Mouse (Mus musculus): ENCODE measurements around the gene Yipf3. TPM values are rescaled to one million over a fixed set of nuclear protein-coding genes. Genes with fewer than 3 reads are reported as not detected.
A peak's percentile ranks its signal among the peaks of the same experiment; 100 is the strongest.

The Yipf3 gene
- polyA plus RNA-seq, 1 experiment from 2014 or later: 87.2 TPM

- WGBS: 74% methylated on average over 6 of the region's 6 CpGs
- no peaks in the 10 kb centered on the region for H3K27me3 ChIP-seq (ENCODE audit: control insufficient read depth, insufficient read depth, low read depth, low read length)
Observed at GRCm38 (mm10) chr17:46285407-46285806, 37.5 kb downstream of the Yipf3 start.

GRCm38 (mm10) chr17:46287678-46288095 lies 39.8 kb downstream of the Yipf3 start:
- H3K4me1 ChIP-seq (ENCODE audit: control insufficient read depth, insufficient read depth, low read length): peaks cover 6% of the 10 kb centered on the region
- H3K9me3 ChIP-seq (replicated peaks; ENCODE audit: control insufficient read depth, low read length, poor library complexity, severe bottlenecking): no peaks in the 10 kb centered on the region
- ATAC-seq: no peak
- no peak overlapping the region for H3K27ac ChIP-seq (ENCODE audit: low read length)
- no peaks in the 10 kb centered on the region for H3K36me3 ChIP-seq (ENCODE audit: control insufficient read depth, insufficient read depth, low read length)
- WGBS: 40% methylated on average over 9 of the region's 11 CpGs
- no peak overlapping the region for H3K4me3 ChIP-seq (ENCODE audit: low read depth, low read length)
- no peak overlapping the region for H3K4me2 ChIP-seq (ENCODE audit: low read length)
- H3K27me3 ChIP-seq (ENCODE audit: control insufficient read depth, insufficient read depth, low read depth, low read length): no peaks in the 10 kb centered on the region
- 0 out of 2 replicates have a peak overlapping the region, but pooled peaks have one; percentile 10 for H3K9ac ChIP-seq (ENCODE audit: low read depth, low read length)

More at GRCm38 (mm10) chr17:46285407-46285806, 37.5 kb downstream of the Yipf3 start:
- H3K4me2 ChIP-seq (ENCODE audit: low read length): no peak overlapping the region
- no peak overlapping the region for H3K4me3 ChIP-seq (ENCODE audit: low read depth, low read length)
- peaks cover 15% of the 10 kb centered on the region for H3K4me1 ChIP-seq (ENCODE audit: control insufficient read depth, insufficient read depth, low read length)
- no peak overlapping the region for H3K9ac ChIP-seq (ENCODE audit: low read depth, low read length)
- H3K36me3 ChIP-seq (ENCODE audit: control insufficient read depth, insufficient read depth, low read length): no peaks in the 10 kb centered on the region
- no peak for ATAC-seq
- no peaks in the 10 kb centered on the region for H3K9me3 ChIP-seq (replicated peaks; ENCODE audit: control insufficient read depth, low read length, poor library complexity, severe bottlenecking)
- no peak overlapping the region for H3K27ac ChIP-seq (ENCODE audit: low read length)

GRCm38 (mm10) chr17:46296601-46297000 lies 48.7 kb downstream of the Yipf3 start:
- Histone ChIP-seq H3K4me3 (ENCODE audit: low read depth, low read length) (peak overlapping the region; percentile 89), H3K4me2 (ENCODE audit: low read length) (peak overlapping the region; percentile 91), H3K27me3 (ENCODE audit: control insufficient read depth, insufficient read depth, low read depth, low read length) (peaks cover 16% of the 10 kb centered on the region), H3K36me3 (ENCODE audit: control insufficient read depth, insufficient read depth, low read length) (no peaks in the 10 kb centered on the region), H3K9ac (ENCODE audit: low read depth, low read length) (peak overlapping the region; percentile 94), H3K27ac (ENCODE audit: low read length) (peak overlapping the region; percentile 87), H3K9me3 (replicated peaks; ENCODE audit: control insufficient read depth, low read length, poor library complexity, severe bottlenecking) (no peaks in the 10 kb centered on the region), H3K4me1 (ENCODE audit: control insufficient read depth, insufficient read depth, low read length) (peaks cover 10% of the 10 kb centered on the region)
- 42% methylated on average over 6 of the region's 6 CpGs for WGBS
- no peak for ATAC-seq

DNA sequence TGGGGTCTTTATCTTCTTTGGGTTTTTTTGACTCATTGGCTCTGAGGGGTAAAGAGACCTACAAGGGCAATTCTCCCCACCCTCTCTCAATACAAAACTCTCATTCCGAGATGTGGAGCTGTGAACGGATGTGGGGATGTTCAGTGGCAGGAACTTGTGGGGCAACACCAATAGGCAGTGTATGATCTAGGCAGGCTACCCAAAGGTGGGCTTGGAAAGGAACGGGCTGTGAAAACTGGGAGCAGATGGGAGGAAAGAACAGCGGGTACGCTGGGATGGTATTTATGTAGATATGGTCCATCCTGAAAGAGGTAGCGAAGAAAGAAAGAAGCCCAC lies 49.1 kb downstream of the Yipf3 start:
- Histone ChIP-seq H3K4me1 (ENCODE audit: control insufficient read depth, insufficient read depth, low read length) (peaks cover 10% of the 10 kb centered on the region), H3K27me3 (ENCODE audit: control insufficient read depth, insufficient read depth, low read depth, low read length) (peaks cover 16% of the 10 kb centered on the region), H3K9me3 (replicated peaks; ENCODE audit: control insufficient read depth, low read length, poor library complexity, severe bottlenecking) (no peaks in the 10 kb centered on the region), H3K27ac (ENCODE audit: low read length) (peak overlapping the region; percentile 87), H3K9ac (ENCODE audit: low read depth, low read length) (peak overlapping the region; percentile 94), H3K36me3 (ENCODE audit: control insufficient read depth, insufficient read depth, low read length) (no peaks in the 10 kb centered on the region), H3K4me3 (ENCODE audit: low read depth, low read length) (peak overlapping the region; percentile 89), H3K4me2 (ENCODE audit: low read length) (peak overlapping the region; percentile 91)
- WGBS: 7% methylated on average over 6 of the region's 6 CpGs
- ATAC-seq: no peak

- Histone ChIP-seq H3K27ac (ENCODE audit: low read length) (peak within 1 kb of the TSS; percentile 87), H3K36me3 (ENCODE audit: control insufficient read depth, insufficient read depth, low read length) (peaks cover 3% of the 10 kb centered on the region; the same call in 1 of the 2 replicates), H3K4me2 (ENCODE audit: low read length) (peak within 1 kb of the TSS; percentile 91), H3K4me3 (ENCODE audit: low read depth, low read length) (peak within 1 kb of the TSS; percentile 89), H3K27me3 (ENCODE audit: control insufficient read depth, insufficient read depth, low read depth, low read length) (peaks cover 16% of the 10 kb centered on the region), H3K9ac (ENCODE audit: low read depth, low read length) (peak within 1 kb of the TSS; percentile 94), H3K9me3 (replicated peaks; ENCODE audit: control insufficient read depth, low read length, poor library complexity, severe bottlenecking) (no peaks in the 10 kb centered on the region), H3K4me1 (ENCODE audit: control insufficient read depth, insufficient read depth, low read length) (peaks cover 10% of the 10 kb centered on the region)
- peak; percentile 72 for ATAC-seq
- WGBS: 0% methylated on average over 64 of the region's 86 CpGs
Observed at GRCm38 (mm10) chr17:46297364-46298219, 49.7 kb downstream of the Yipf3 start, which contains the start of gene Dlk2. TSS of gene Dlk2 (plus strand) at chr17:46297421.

- Histone ChIP-seq H3K36me3 (ENCODE audit: control insufficient read depth, insufficient read depth, low read length) (peaks cover 6% of the 10 kb centered on the region), H3K4me2 (ENCODE audit: low read length) (peak overlapping the region; percentile 91), H3K27me3 (ENCODE audit: control insufficient read depth, insufficient read depth, low read depth, low read length) (peaks cover 16% of the 10 kb centered on the region), H3K4me3 (ENCODE audit: low read depth, low read length) (peak overlapping the region; percentile 89), H3K9ac (ENCODE audit: low read depth, low read length) (peak overlapping the region; percentile 94), H3K27ac (ENCODE audit: low read length) (peak overlapping the region; percentile 87), H3K9me3 (replicated peaks; ENCODE audit: control insufficient read depth, low read length, poor library complexity, severe bottlenecking) (no peaks in the 10 kb centered on the region), H3K4me1 (ENCODE audit: control insufficient read depth, insufficient read depth, low read length) (peaks cover 10% of the 10 kb centered on the region)
- WGBS: 0% methylated on average over 44 of the region's 48 CpGs
- ATAC-seq: peak; percentile 81
Observed at GRCm38 (mm10) chr17:46298220-46298913, 50.5 kb downstream of the Yipf3 start.

GRCm38 (mm10) chr17:46301892-46302291 lies 54.0 kb downstream of the Yipf3 start:
- no peak overlapping the region for H3K4me3 ChIP-seq (ENCODE audit: low read depth, low read length)
- 0 out of 2 replicates have a peak, but pooled peaks cover 3% of the 10 kb centered on the region for H3K27me3 ChIP-seq (ENCODE audit: control insufficient read depth, insufficient read depth, low read depth, low read length)
- H3K36me3 ChIP-seq (ENCODE audit: control insufficient read depth, insufficient read depth, low read length): peaks cover 12% of the 10 kb centered on the region
- no peak overlapping the region for H3K9ac ChIP-seq (ENCODE audit: low read depth, low read length)
- H3K4me1 ChIP-seq (ENCODE audit: control insufficient read depth, insufficient read depth, low read length): peaks cover 10% of the 10 kb centered on the region
- 79% methylated on average over 12 of the region's 12 CpGs for WGBS
- H3K9me3 ChIP-seq (replicated peaks; ENCODE audit: control insufficient read depth, low read length, poor library complexity, severe bottlenecking): no peaks in the 10 kb centered on the region
- H3K4me2 ChIP-seq (ENCODE audit: low read length): no peak overlapping the region
- no peak overlapping the region for H3K27ac ChIP-seq (ENCODE audit: low read length)
- ATAC-seq: no peak
